Mouse (Mus musculus): ENCODE results near the gene Slc26a10.

- TF ChIP-seq CTCF (IDR thresholded peaks at IDR 0.05; ENCODE audit: extremely low read depth, insufficient read depth, insufficient read length, insufficient replicate concordance) (no peak), POLR2A (IDR thresholded peaks at IDR 0.05; ENCODE audit: low read depth, low read length) (no peak)
Measured at GRCm38 (mm10) chr10:127170002-127170401, 10.4 kb downstream of the Slc26a10 start.
